ENCODE assay signal across 27 mouse cellular contexts in the genomic region with DNA sequence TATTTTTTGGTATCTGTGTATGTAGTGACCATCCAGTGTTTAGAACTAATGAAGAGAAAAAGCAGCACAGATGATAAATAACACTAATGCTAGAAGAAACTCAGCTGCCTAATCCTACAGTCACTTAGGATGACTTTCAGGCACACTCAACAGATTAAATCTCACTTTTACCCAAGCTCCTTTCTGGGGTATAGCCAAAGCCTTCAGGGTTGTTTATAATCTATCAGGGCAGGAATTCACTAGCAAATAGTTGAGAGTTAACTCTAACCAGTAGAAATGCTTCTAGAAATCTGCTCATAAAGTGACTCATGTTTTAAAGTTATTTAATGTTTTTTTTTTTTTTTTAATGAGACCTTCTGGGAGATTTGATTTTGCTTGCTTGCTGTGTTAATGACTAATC. TPM values are rescaled to one million over a fixed set of nuclear protein-coding genes. Genes with fewer than 3 reads are reported as not detected.
"Had no signal": no experiment of that assay in that cellular context is flagged by ENCODE, and none has a peak within 500 bp of the region (broad histone marks: within the 10 kb centered on the region; RNA-seq: fewer than 3 reads in every experiment).

No protein-coding gene starts in this region.

- DNase-seq: lung, adult 2 months; lung, postnatal 14 days; lung, postnatal 36 days; midbrain, embryonic 14.5 days; retina, postnatal 1 day; right cerebral cortex, adult 18-20 months; right cerebral cortex, postnatal 25 days; right cerebral cortex, postnatal 4 days; thymus, adult 18-20 months; thymus, postnatal 14 days; thymus, postnatal 36 days had no signal

- H3K36me3 ChIP-seq: liver, embryonic 12.5 days; neural tube, embryonic 13.5 days; neural tube, embryonic 15.5 days had no signal

- H3K9ac ChIP-seq: liver, embryonic 12.5 days; liver, embryonic 14.5 days; neural tube, embryonic 13.5 days; neural tube, embryonic 15.5 days had no signal

- H3K4me3 ChIP-seq: liver, embryonic 12.5 days; megakaryocyte, embryonic 14.5 days; myocyte; neural tube, embryonic 13.5 days; neural tube, embryonic 15.5 days had no signal

- H3K27me3 ChIP-seq: liver, embryonic 12.5 days; megakaryocyte, embryonic 14.5 days; neural tube, embryonic 13.5 days; neural tube, embryonic 15.5 days had no signal

- H3K9me3 ChIP-seq: liver, embryonic 12.5 days; megakaryocyte, embryonic 14.5 days; neural tube, embryonic 13.5 days; neural tube, embryonic 15.5 days had no signal

- H3K4me2 ChIP-seq: liver, embryonic 12.5 days; midbrain, embryonic 11.5 days; neural tube, embryonic 13.5 days; neural tube, embryonic 15.5 days had no signal

- ATAC-seq: liver, embryonic 12.5 days; midbrain, embryonic 16.5 days had no signal

- H3K4me1 ChIP-seq: liver, embryonic 12.5 days; megakaryocyte, embryonic 14.5 days; neural tube, embryonic 13.5 days; neural tube, embryonic 15.5 days had no signal

- H3K27ac ChIP-seq: liver, embryonic 12.5 days; liver, embryonic 14.5 days; macrophage; neural tube, embryonic 13.5 days; neural tube, embryonic 15.5 days had no signal

RNA-seq across cellular contexts. Expression of gene Ptchd1, which starts 43.8 kb away (rescaled TPM):
- polyA plus RNA-seq: liver, adult 2 months; liver, embryonic 16.5 days; small intestine, adult 2 months had no signal

RNA-seq across cellular contexts. Expression of gene Gm15155, which starts 44.8 kb away (rescaled TPM):
- polyA plus RNA-seq: liver, adult 2 months; liver, embryonic 12.5 days; liver, embryonic 14.5 days; liver, embryonic 16.5 days; lung, adult 2 months; lung, embryonic 16.5 days; macrophage; midbrain, embryonic 11.5 days; midbrain, embryonic 16.5 days; myocyte; neural tube, embryonic 11.5 days; neural tube, embryonic 13.5 days; small intestine, adult 2 months; spleen, adult 2 months; thymus, postnatal 0 days had no signal
